In genomic region chr11:88204593-88205368, GRCm38 (mm10) we compare ENCODE assay signal across 8 mouse cellular contexts. TPM values are rescaled to one million over a fixed set of nuclear protein-coding genes. Genes with fewer than 3 reads are reported as not detected.
A peak's percentile ranks its signal among the peaks of the same experiment; 100 is the strongest.
DNase-seq lines count a peak whose midpoint lies in the region; ATAC-seq and TF ChIP-seq lines count a peak whose summit lies in the region.

No protein-coding gene starts in this region.

- peak overlapping the region; percentile 75 for H3K9ac ChIP-seq in limb, embryonic 11.5 days (ENCODE audit: low read length)
- peak overlapping the region; percentile 80 for H3K9ac ChIP-seq in neural tube, embryonic 13.5 days

- H3K9me3 ChIP-seq in limb, embryonic 11.5 days (ENCODE audit: control insufficient read depth, low read length): no peaks in the 10 kb centered on the region
- no peaks in the 10 kb centered on the region for H3K9me3 ChIP-seq in neural tube, embryonic 13.5 days

- TF ChIP-seq CTCF in testis, adult 2 months (IDR thresholded peaks at IDR 0.05; ENCODE audit: control insufficient read depth, insufficient read depth, insufficient replicate concordance, low read depth, low read length): no peak

- peaks cover 7% of the 10 kb centered on the region for H3K4me1 ChIP-seq in testis, adult 2 months (ENCODE audit: control insufficient read depth, insufficient read depth, low read length)
- peaks cover 6% of the 10 kb centered on the region for H3K4me1 ChIP-seq in limb, embryonic 11.5 days (ENCODE audit: control insufficient read depth, insufficient read depth, low read length)
- H3K4me1 ChIP-seq in neural tube, embryonic 13.5 days (replicated peaks): peaks cover 27% of the 10 kb centered on the region

- peak overlapping the region; percentile 83 for H3K4me2 ChIP-seq in limb, embryonic 11.5 days (ENCODE audit: low read depth, severe bottlenecking)
- H3K4me2 ChIP-seq in neural tube, embryonic 13.5 days: peak overlapping the region; percentile 94

- TF ChIP-seq POLR2A in testis, adult 2 months (IDR thresholded peaks at IDR 0.05; ENCODE audit: control insufficient read depth, low read depth, low read length): no peak

- no peaks in the 10 kb centered on the region; the same call in 1 of the 2 replicates for H3K36me3 ChIP-seq in testis, adult 2 months (ENCODE audit: control insufficient read depth, insufficient read depth, low read length)
- peaks cover 8% of the 10 kb centered on the region for H3K36me3 ChIP-seq in limb, embryonic 11.5 days (ENCODE audit: control insufficient read depth, insufficient read depth, low read length)
- peaks cover 27% of the 10 kb centered on the region for H3K36me3 ChIP-seq in neural tube, embryonic 13.5 days

- peak overlapping the region; percentile 88 for H3K4me3 ChIP-seq in testis, adult 2 months (ENCODE audit: control insufficient read depth, low read depth, low read length)
- H3K4me3 ChIP-seq in limb, embryonic 11.5 days (ENCODE audit: low read depth, low read length): peak overlapping the region; percentile 83
- H3K4me3 ChIP-seq in neural tube, embryonic 13.5 days: peak overlapping the region; percentile 67

- no peaks in the 10 kb centered on the region for H3K27me3 ChIP-seq in testis, adult 2 months (ENCODE audit: control insufficient read depth, insufficient read depth, low read length)
- H3K27me3 ChIP-seq in limb, embryonic 11.5 days (ENCODE audit: control insufficient read depth, insufficient read depth, low read length): no peaks in the 10 kb centered on the region
- H3K27me3 ChIP-seq in neural tube, embryonic 13.5 days: no peaks in the 10 kb centered on the region

- H3K27ac ChIP-seq in testis, adult 2 months (ENCODE audit: control insufficient read depth, insufficient read depth, low read depth, low read length): peak overlapping the region; percentile 39
- no peak overlapping the region for H3K27ac ChIP-seq in limb, embryonic 11.5 days (replicated peaks; ENCODE audit: low read depth, low read length)
- peak overlapping the region; percentile 55 for H3K27ac ChIP-seq in neural tube, embryonic 13.5 days (replicated peaks)

- no peak for ATAC-seq in limb, embryonic 11.5 days (ENCODE audit: insufficient number of reproducible peaks, low FRiP score, low TSS enrichment, low read depth)
- peak; percentile 34 for ATAC-seq in neural tube, embryonic 13.5 days (ENCODE audit: low read depth)

- 32% methylated on average over 30 of the region's 30 CpGs for WGBS in limb, embryonic 11.5 days
- 32% methylated on average over 30 of the region's 30 CpGs for WGBS in neural tube, embryonic 13.5 days

- peak; percentile 59 for DNase-seq in adrenal gland, adult 2 months
- DNase-seq in adrenal gland, postnatal 4 days (ENCODE audit: low spot score in 2 of 2): no peak
- DNase-seq in testis, postnatal 10 days (ENCODE audit: low spot score): no peak
- DNase-seq in limb, embryonic 11.5 days (ENCODE audit: low spot score): no peak
- no peak for DNase-seq in thymus, adult 18-20 months
- DNase-seq in thymus, postnatal 10 days (ENCODE audit: low spot score in 2 of 2): no peak

RNA-seq across cellular contexts. Expression of gene Mrps23, which starts 0.6 kb away (rescaled TPM):
- 100 to 1,000 TPM; 194 to 208 TPM for total RNA-seq in adrenal gland, adult 2 months (2021)
- 44.9 and 51.2 TPM in 2 replicates for polyA plus RNA-seq in adrenal gland, adult 2 months (2012; rRNA removed)
- 100 to 1,000 TPM; 143 to 160 TPM for total RNA-seq in adrenal gland, postnatal 4 days (2021)
- polyA plus RNA-seq in testis, adult 2 months (2012; rRNA removed): 29.8 and 46.7 TPM in 2 replicates
- polyA plus RNA-seq in limb, embryonic 11.5 days (2014; fragmentation: Nextera tagmentation; extraction: Ambion mirVana): 59.3 and 60.4 TPM in 2 replicates
- 64.2 and 69.4 TPM in 2 replicates for polyA plus RNA-seq in neural tube, embryonic 13.5 days (2015; fragmentation: Nextera tagmentation; extraction: Ambion mirVana)
